Mouse (Mus musculus) heart, adult 11 months (tissue): ENCODE measurements at regions not wholly inside any gene's neighbourhood (a gene's known extent, or its start where the extent isn't known, plus 50 kb on each side); places are given as distances from the start of the nearest gene placed in this dataset.
A peak's percentile ranks its signal among the peaks of the same experiment; 100 is the strongest.

Source experiments
- DNase-seq: peaks from one replicate; pipeline ENCODE4 v3.0.0; 2022

DNA sequence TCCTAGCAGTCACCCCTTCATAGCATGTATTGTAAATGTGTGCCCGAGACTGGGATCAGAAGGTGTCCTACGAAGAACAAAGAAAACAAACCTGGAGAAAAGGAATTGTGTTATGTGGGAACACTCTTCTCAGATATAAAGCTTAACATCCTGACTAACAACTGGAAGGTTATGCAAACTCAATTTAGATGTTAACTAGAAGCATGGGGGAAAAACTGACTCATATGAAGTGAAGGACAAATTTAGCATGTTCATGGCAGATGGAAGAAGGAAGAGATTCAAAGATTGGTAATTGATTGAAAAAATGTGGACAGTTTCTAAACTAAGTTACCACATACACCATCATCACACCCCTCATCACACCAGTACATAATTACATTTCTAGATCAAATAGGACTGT lies 1307.1 kb upstream of the Gm7489 start:
- DNase-seq = no peak

DNA sequence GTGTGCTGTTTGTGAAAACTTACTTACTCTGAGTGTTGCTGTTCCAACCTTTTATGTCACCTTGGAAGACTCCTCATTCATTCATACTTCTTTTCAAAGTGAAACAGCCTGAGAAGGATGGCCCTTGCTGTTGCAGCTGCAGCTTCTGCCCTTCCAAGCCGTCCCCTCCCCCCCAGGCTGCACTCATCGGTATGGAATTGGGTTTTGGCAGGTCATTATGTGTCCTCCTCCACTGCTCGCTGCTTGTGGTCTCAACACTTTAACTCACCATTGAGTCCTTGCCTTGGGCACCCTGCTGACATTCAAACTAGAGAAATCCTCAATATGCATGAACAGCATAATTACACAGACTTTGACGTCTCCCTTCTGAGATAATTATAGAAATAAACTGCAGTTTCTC lies 1295.3 kb upstream of the Gm7489 start:
- DNase-seq = peak; percentile 60

DNA sequence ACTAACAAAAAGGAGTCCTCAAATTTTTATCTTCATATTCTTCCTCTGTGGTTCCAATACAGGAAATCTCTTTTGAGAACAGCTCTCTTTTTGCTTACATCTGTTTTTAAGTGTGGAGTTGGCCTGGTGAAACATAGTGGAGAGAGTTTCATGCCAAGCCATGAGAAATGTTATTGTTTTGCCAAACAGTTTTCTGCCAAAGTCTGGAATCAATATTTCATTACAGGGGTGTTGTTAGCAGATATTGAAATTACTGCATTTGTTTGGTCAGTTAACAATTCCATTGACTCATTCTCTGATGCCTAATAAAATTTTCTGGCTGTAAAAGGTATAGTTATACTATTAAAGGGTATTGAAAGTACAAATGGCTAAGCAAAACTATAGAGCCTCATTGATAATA lies 1285.2 kb upstream of the Gm7489 start:
- DNase-seq = no peak

DNA sequence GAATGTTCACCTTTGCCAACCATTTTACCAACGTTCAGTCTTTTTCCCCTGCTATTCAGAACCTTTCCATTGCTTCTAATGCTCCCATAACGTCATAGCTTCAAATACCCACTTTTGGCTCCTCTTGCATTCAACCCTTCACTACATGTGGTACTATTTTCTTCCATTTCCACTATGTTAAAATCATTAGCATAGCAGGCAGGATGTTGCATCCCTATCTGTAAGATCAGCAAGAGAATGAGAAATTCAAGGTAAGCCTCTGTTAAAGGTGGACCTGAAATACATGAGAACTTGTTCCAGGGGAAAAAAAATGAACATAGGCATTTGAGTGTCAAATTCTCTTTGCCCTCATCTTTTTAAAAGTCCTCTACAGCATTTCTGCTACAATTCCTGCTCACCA lies 1284.7 kb upstream of the Gm7489 start:
- DNase-seq = no peak

DNA sequence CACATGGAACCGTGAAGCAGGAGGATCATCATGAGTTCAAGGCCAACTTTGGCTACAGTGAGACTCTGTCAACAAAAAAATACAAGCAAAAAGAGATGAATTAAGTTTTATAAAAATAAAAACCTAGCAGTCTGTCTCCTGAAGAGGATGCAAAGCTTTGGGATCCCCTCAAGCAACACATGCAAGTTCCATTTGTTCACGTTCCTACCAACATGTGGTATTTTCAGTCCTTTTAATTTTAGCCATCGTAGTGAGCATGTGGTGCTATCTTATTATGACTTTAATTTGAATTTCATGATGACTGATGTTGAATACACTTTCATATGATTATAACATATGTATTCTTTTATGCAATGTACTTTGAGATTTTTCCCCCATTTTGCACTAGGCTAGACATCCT lies 1244.9 kb upstream of the Gm7489 start:
- no peak for DNase-seq

DNA sequence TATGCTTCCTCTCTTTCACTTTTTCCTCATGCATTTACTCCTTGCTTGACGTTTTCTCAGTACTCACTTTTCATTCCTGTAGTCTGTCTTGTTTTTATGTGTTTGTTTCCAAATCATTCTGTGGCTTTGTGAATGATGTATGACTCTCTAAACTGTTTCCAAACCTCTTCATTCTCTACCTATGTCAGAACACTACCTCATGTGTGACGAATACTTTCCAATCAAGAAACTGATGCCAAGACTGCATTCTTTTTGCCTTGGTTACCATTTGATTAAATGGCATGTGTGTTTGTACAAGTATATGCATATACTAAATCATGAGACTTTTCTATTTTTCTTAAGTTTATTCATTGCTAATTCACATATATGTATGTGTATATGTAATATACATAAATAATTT lies 1238.7 kb upstream of the Gm7489 start:
- no peak for DNase-seq

DNA sequence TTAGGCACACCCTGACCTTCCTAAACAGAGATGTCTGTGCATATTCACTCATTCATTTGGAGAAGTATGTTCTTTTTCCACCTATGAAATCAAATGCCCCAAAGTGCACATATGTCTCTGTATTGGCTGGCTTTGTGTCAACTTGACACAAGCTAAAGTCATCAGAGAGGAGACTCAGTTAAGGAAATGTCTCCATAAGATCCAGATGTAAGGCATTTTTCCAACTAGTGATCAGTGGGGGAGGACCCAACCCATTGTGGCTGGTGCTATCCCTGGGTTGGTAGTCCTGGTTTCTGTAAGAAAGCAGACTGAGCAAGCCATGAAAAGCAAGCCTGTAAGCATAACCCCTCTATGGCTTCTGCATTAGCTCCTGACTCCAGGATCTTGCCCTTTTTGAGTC lies 1226.8 kb upstream of the Gm7489 start:
- peak; percentile 31 for DNase-seq
